Mouse (Mus musculus): Measurements from ENCODE around the gene Btbd35f4.
"Not testable (repeated sequence)": the region's sequence is repeated elsewhere in the genome, so short reads cannot be mapped to it uniquely, and the experiment has no call there.

Btbd35f4 gene

DNA sequence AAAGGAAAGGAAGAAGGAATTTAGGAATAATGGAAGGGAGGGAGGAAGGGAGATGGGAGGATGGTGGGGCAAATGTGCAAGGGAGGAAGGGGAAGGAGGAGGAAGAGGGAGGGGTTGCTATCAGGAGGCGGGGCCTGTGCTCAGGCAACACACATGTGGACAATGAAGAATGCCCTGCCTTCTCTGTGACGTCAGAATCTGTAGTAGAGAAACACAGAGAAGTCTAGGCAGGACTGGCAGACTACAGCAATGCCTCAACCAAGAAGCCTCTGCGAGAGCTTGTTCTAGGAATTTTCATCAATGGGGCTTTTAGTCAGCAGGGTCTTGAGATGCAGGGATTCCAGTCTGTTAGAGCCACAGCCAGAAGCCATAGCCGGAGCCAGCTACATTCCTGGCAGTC, at the start of gene Btbd35f4:
Gene Btbd35f4 (plus strand): TSS at position 301 of the 400 bp plus-strand sequence.
- not testable (repeated sequence) for DNase-seq (ENCODE audit: low spot score in 2 of 2)

DNA sequence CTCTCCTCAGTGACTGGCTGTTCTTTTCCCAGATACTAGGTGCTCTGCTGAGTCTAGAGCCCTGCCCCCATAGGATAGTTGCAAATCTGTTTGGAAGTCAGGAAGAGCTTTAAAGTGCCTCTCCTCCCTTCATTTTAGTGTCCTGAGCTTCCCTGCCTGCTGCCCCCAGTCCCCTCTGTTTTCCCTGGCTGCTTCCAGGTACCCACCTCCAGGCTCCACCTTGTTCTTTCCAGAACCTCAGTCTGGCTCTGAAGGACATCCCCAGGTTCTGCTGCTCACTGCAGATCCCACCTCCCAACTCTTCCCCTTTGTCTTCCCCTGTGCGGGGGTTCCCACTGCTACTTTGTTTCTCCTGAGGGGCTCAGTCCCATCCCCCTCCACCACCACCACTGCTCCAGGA, 39.7 kb downstream of the Btbd35f4 start:
- DNase-seq (ENCODE audit: low spot score in 2 of 2), result not testable (repeated sequence)
